Mouse (Mus musculus) granulocyte monocyte progenitor cell, adult 5-6 weeks (primary cell): ENCODE data around the gene Kdm2a. TPM values are rescaled to one million over a fixed set of nuclear protein-coding genes. Genes with fewer than 3 reads are reported as not detected.

Experiments used
- ATAC-seq: replicated peaks from 2 replicates; pipeline ENCODE4 v1.8.0; 2016; ENCODE audit warnings: mild to moderate bottlenecking, moderate TSS enrichment, inconsistent platforms; ENCODE audit not compliant: poor library complexity, severe bottlenecking
- total RNA-seq, 2 experiments: library from RNA; stranded (forward) in 1 of 2; stranded (reverse) in 1 of 2; fragments of 200-712, 200-1000 nt in 1 of 2; fragments of >200 nt in 1 of 2; fragmentation: Nextera tagmentation in 1 of 2; gene quantifications; 2 replicates each; pipeline ENCODE4 v1.2.3; 2014 to 2017

Gene Kdm2a
- total RNA-seq, 2 experiments from 2014 or later = 46.5 to 62.9 TPM

- peak; percentile 79 for ATAC-seq
Observed at GRCm38 (mm10) chr19:4268566-4269361, 129.3 kb downstream of the Kdm2a start, which contains the start of gene Ssh3. Ssh3 (minus strand) TSS chr19:4269180.

- no peak for ATAC-seq
Observed at GRCm38 (mm10) chr19:4265956-4266355, 132.1 kb downstream of the Kdm2a start.

Other genes with a start within 250 kb of the Kdm2a start
- gene Coro1b, start 249.7 kb downstream of the Kdm2a start, total RNA-seq (2014; fragmentation: Nextera tagmentation) = 143 and 234 TPM in 2 replicates
- gene Coro1b, start 249.7 kb downstream of the Kdm2a start, total RNA-seq (2017) = 71.3 and 73.2 TPM in 2 replicates
- gene Ptprcap, start 244.7 kb downstream of the Kdm2a start, total RNA-seq (2014; fragmentation: Nextera tagmentation) = 40.8 and 53.6 TPM in 2 replicates
- 64.9 and 84.1 TPM in 2 replicates for gene Ptprcap, start 244.7 kb downstream of the Kdm2a start, total RNA-seq (2017)
- gene Rps6kb2, start 234.9 kb downstream of the Kdm2a start, total RNA-seq (2014; fragmentation: Nextera tagmentation) = 42.5 and 45.6 TPM in 2 replicates
- gene Rps6kb2, start 234.9 kb downstream of the Kdm2a start, total RNA-seq (2017) = 21.0 and 31.6 TPM in 2 replicates
- gene Carns1, start 222.8 kb downstream of the Kdm2a start, total RNA-seq (2014; fragmentation: Nextera tagmentation) = 0.58 and 5.7 TPM in 2 replicates
- 1.1 and 2.9 TPM in 2 replicates for gene Carns1, start 222.8 kb downstream of the Kdm2a start, total RNA-seq (2017)
- gene Tbc1d10c, start 207.0 kb downstream of the Kdm2a start, total RNA-seq (2014; fragmentation: Nextera tagmentation) = 41.1 and 50.1 TPM in 2 replicates
- gene Tbc1d10c, start 207.0 kb downstream of the Kdm2a start, total RNA-seq (2017) = 11.3 and 18.4 TPM in 2 replicates
- gene Ppp1ca, start 206.2 kb downstream of the Kdm2a start, total RNA-seq (2014; fragmentation: Nextera tagmentation) = 406 and 527 TPM in 2 replicates
- gene Ppp1ca, start 206.2 kb downstream of the Kdm2a start, total RNA-seq (2017) = 494 and 518 TPM in 2 replicates
- gene Rad9a, start 196.6 kb downstream of the Kdm2a start, total RNA-seq (2014; fragmentation: Nextera tagmentation) = 27.8 and 41.3 TPM in 2 replicates
- 16.0 and 16.3 TPM in 2 replicates for gene Rad9a, start 196.6 kb downstream of the Kdm2a start, total RNA-seq (2017)
- gene Clcf1, start 184.0 kb downstream of the Kdm2a start, total RNA-seq (2014; fragmentation: Nextera tagmentation) = 6.8 and 7.4 TPM in 2 replicates
- 0.67 and 1.8 TPM in 2 replicates for gene Clcf1, start 184.0 kb downstream of the Kdm2a start, total RNA-seq (2017)
- gene AC109138.7, start 183.9 kb downstream of the Kdm2a start, total RNA-seq (2014; fragmentation: Nextera tagmentation) = not detected in 2 replicates
- not detected in 2 replicates for gene AC109138.7, start 183.9 kb downstream of the Kdm2a start, total RNA-seq (2017)
- 68.6 and 117 TPM in 2 replicates for gene Pold4, start 166.4 kb downstream of the Kdm2a start, total RNA-seq (2014; fragmentation: Nextera tagmentation)
- gene Pold4, start 166.4 kb downstream of the Kdm2a start, total RNA-seq (2017) = 69.5 and 92.0 TPM in 2 replicates
- gene Ssh3, start 129.1 kb downstream of the Kdm2a start, total RNA-seq (2014; fragmentation: Nextera tagmentation) = 17.7 and 25.9 TPM in 2 replicates
- gene Ssh3, start 129.1 kb downstream of the Kdm2a start, total RNA-seq (2017) = 10.8 and 22.0 TPM in 2 replicates
- gene Ankrd13d, start 115.1 kb downstream of the Kdm2a start, total RNA-seq (2014; fragmentation: Nextera tagmentation) = 6.8 and 7.2 TPM in 2 replicates
- gene Ankrd13d, start 115.1 kb downstream of the Kdm2a start, total RNA-seq (2017) = 1.6 and 3.9 TPM in 2 replicates
- 179 and 198 TPM in 2 replicates for gene Grk2, start 92.1 kb downstream of the Kdm2a start, total RNA-seq (2014; fragmentation: Nextera tagmentation)
- gene Grk2, start 92.1 kb downstream of the Kdm2a start, total RNA-seq (2017) = 133 and 181 TPM in 2 replicates
- gene Rhod, start 41.1 kb upstream of the Kdm2a start, total RNA-seq (2014; fragmentation: Nextera tagmentation) = 0.28 TPM in 1 of 2 replicates, not detected in the other
- gene Rhod, start 41.1 kb upstream of the Kdm2a start, total RNA-seq (2017) = not detected in 2 replicates
- gene Syt12, start 79.2 kb upstream of the Kdm2a start, total RNA-seq (2014; fragmentation: Nextera tagmentation) = not detected in 2 replicates
- gene Syt12, start 79.2 kb upstream of the Kdm2a start, total RNA-seq (2017) = not detected in 2 replicates
- gene 2010003K11Rik, start 100.3 kb upstream of the Kdm2a start, total RNA-seq (2014; fragmentation: Nextera tagmentation) = not detected in 2 replicates
- gene 2010003K11Rik, start 100.3 kb upstream of the Kdm2a start, total RNA-seq (2017) = not detected in 2 replicates
- gene Pcx, start 112.2 kb upstream of the Kdm2a start, total RNA-seq (2014; fragmentation: Nextera tagmentation) = 0.95 and 4.0 TPM in 2 replicates
- 0.82 and 6.1 TPM in 2 replicates for gene Pcx, start 112.2 kb upstream of the Kdm2a start, total RNA-seq (2017)
- 2.6 and 3.5 TPM in 2 replicates for gene Lrfn4, start 217.4 kb upstream of the Kdm2a start, total RNA-seq (2014; fragmentation: Nextera tagmentation)
- gene Lrfn4, start 217.4 kb upstream of the Kdm2a start, total RNA-seq (2017) = 1.8 and 3.7 TPM in 2 replicates
- 30.4 and 40.9 TPM in 2 replicates for gene Rce1, start 227.4 kb upstream of the Kdm2a start, total RNA-seq (2014; fragmentation: Nextera tagmentation)
- gene Rce1, start 227.4 kb upstream of the Kdm2a start, total RNA-seq (2017) = 19.6 and 28.2 TPM in 2 replicates